Mouse (Mus musculus): ENCODE results near the gene Gm45234. TPM values are rescaled to one million over a fixed set of nuclear protein-coding genes. Genes with fewer than 3 reads are reported as not detected.

Gm45234 gene
- polyA plus RNA-seq, 1 experiment = 0.04 TPM

- H3K4me1 ChIP-seq (ENCODE audit: control insufficient read depth) = peaks cover 62% of the 10 kb centered on the region
- no peak overlapping the region for H3K4me3 ChIP-seq (replicated peaks)
- peaks cover 21% of the 10 kb centered on the region for H3K36me3 ChIP-seq (ENCODE audit: control insufficient read depth)
These were observed 32.8 kb downstream of the Gm45234 start for GRCm38 (mm10) chr6:124722876-124723473.

GRCm38 (mm10) chr6:124720904-124721303, 34.9 kb downstream of the Gm45234 start:
- H3K4me1 ChIP-seq (ENCODE audit: control insufficient read depth) = peaks cover 63% of the 10 kb centered on the region
- no peak for TF ChIP-seq TAL1 (IDR thresholded peaks at IDR 0.05; ENCODE audit: low read length)
- no peak for TF ChIP-seq GATA1 (IDR thresholded peaks at IDR 0.05; ENCODE audit: low read length)

More at GRCm38 (mm10) chr6:124722876-124723473, 32.8 kb downstream of the Gm45234 start:
- Histone ChIP-seq H3K27me3 (ENCODE audit: control insufficient read depth) (no peaks in the 10 kb centered on the region), H3K9me3 (ENCODE audit: control insufficient read depth, low read length) (no peaks in the 10 kb centered on the region)
- TF ChIP-seq TAL1 (IDR thresholded peaks at IDR 0.05; ENCODE audit: low read length) (no peak), GATA1 (IDR thresholded peaks at IDR 0.05; ENCODE audit: low read length) (no peak)

GRCm38 (mm10) chr6:124719354-124719978, 36.4 kb downstream of the Gm45234 start:
- Histone ChIP-seq H3K9me3 (ENCODE audit: control insufficient read depth, low read length) (no peaks in the 10 kb centered on the region), H3K4me1 (ENCODE audit: control insufficient read depth) (peaks cover 60% of the 10 kb centered on the region), H3K36me3 (ENCODE audit: control insufficient read depth) (peaks cover 47% of the 10 kb centered on the region), H3K4me3 (replicated peaks) (peak overlapping the region; percentile 19), H3K27me3 (ENCODE audit: control insufficient read depth) (no peaks in the 10 kb centered on the region)
- TF ChIP-seq GATA1 (IDR thresholded peaks at IDR 0.05; ENCODE audit: low read length) = no peak
- TF ChIP-seq TAL1 (IDR thresholded peaks at IDR 0.05; ENCODE audit: low read length) = no peak

More at GRCm38 (mm10) chr6:124720904-124721303, 34.9 kb downstream of the Gm45234 start:
- Histone ChIP-seq H3K36me3 (ENCODE audit: control insufficient read depth) (peaks cover 38% of the 10 kb centered on the region), H3K4me3 (replicated peaks) (no peak overlapping the region), H3K27me3 (ENCODE audit: control insufficient read depth) (no peaks in the 10 kb centered on the region), H3K9me3 (ENCODE audit: control insufficient read depth, low read length) (no peaks in the 10 kb centered on the region)

- Histone ChIP-seq H3K4me3 (replicated peaks) (no peak overlapping the region), H3K4me1 (ENCODE audit: control insufficient read depth) (peaks cover 64% of the 10 kb centered on the region), H3K36me3 (ENCODE audit: control insufficient read depth) (peaks cover 52% of the 10 kb centered on the region), H3K27me3 (ENCODE audit: control insufficient read depth) (no peaks in the 10 kb centered on the region), H3K9me3 (ENCODE audit: control insufficient read depth, low read length) (no peaks in the 10 kb centered on the region)
- TF ChIP-seq GATA1 (IDR thresholded peaks at IDR 0.05; ENCODE audit: low read length) (no peak), TAL1 (IDR thresholded peaks at IDR 0.05; ENCODE audit: low read length) (no peak)
These were observed 37.1 kb downstream of the Gm45234 start for GRCm38 (mm10) chr6:124718703-124719102.

- Histone ChIP-seq H3K4me3 (replicated peaks) (no peak overlapping the region), H3K36me3 (ENCODE audit: control insufficient read depth) (peaks cover 56% of the 10 kb centered on the region), H3K4me1 (ENCODE audit: control insufficient read depth) (peaks cover 67% of the 10 kb centered on the region), H3K27me3 (ENCODE audit: control insufficient read depth) (no peaks in the 10 kb centered on the region), H3K9me3 (ENCODE audit: control insufficient read depth, low read length) (no peaks in the 10 kb centered on the region)
- no peak for TF ChIP-seq TAL1 (IDR thresholded peaks at IDR 0.05; ENCODE audit: low read length)
- no peak for TF ChIP-seq GATA1 (IDR thresholded peaks at IDR 0.05; ENCODE audit: low read length)
These were observed 37.9 kb downstream of the Gm45234 start for GRCm38 (mm10) chr6:124717968-124718367.

GRCm38 (mm10) chr6:124716864-124717490, 38.8 kb downstream of the Gm45234 start:
- Histone ChIP-seq H3K9me3 (ENCODE audit: control insufficient read depth, low read length) (no peaks in the 10 kb centered on the region), H3K27me3 (ENCODE audit: control insufficient read depth) (no peaks in the 10 kb centered on the region), H3K36me3 (ENCODE audit: control insufficient read depth) (peaks cover 56% of the 10 kb centered on the region), H3K4me3 (replicated peaks) (no peak overlapping the region), H3K4me1 (ENCODE audit: control insufficient read depth) (peaks cover 72% of the 10 kb centered on the region)
- TF ChIP-seq GATA1 (IDR thresholded peaks at IDR 0.05; ENCODE audit: low read length) (no peak), TAL1 (IDR thresholded peaks at IDR 0.05; ENCODE audit: low read length) (no peak)

- TF ChIP-seq GATA1 (IDR thresholded peaks at IDR 0.05; ENCODE audit: low read length) = no peak
- H3K36me3 ChIP-seq (ENCODE audit: control insufficient read depth) = peaks cover 73% of the 10 kb centered on the region
- H3K9me3 ChIP-seq (ENCODE audit: control insufficient read depth, low read length) = no peaks in the 10 kb centered on the region
- no peaks in the 10 kb centered on the region for H3K27me3 ChIP-seq (ENCODE audit: control insufficient read depth)
- H3K4me3 ChIP-seq (replicated peaks) = peak overlapping the region; percentile 79
- peaks cover 64% of the 10 kb centered on the region for H3K4me1 ChIP-seq (ENCODE audit: control insufficient read depth)
These were observed 42.9 kb downstream of the Gm45234 start for GRCm38 (mm10) chr6:124712918-124713317.

- TF ChIP-seq TAL1 (IDR thresholded peaks at IDR 0.05; ENCODE audit: low read length) (no peak), GATA1 (IDR thresholded peaks at IDR 0.05; ENCODE audit: low read length) (no peak)
- H3K4me1 ChIP-seq (ENCODE audit: control insufficient read depth) = peaks cover 62% of the 10 kb centered on the region
- peaks cover 73% of the 10 kb centered on the region for H3K36me3 ChIP-seq (ENCODE audit: control insufficient read depth)
- no peaks in the 10 kb centered on the region for H3K9me3 ChIP-seq (ENCODE audit: control insufficient read depth, low read length)
- H3K27me3 ChIP-seq (ENCODE audit: control insufficient read depth) = no peaks in the 10 kb centered on the region
- H3K4me3 ChIP-seq (replicated peaks) = peak within 1 kb of the TSS; percentile 79
These were observed 43.7 kb downstream of the Gm45234 start, which contains the start of the genes Emg1 and Phb2 for GRCm38 (mm10) chr6:124711824-124712782. Emg1 (minus strand) TSS chr6:124712178. Phb2 (plus strand) TSS chr6:124712336.

Measured in erythroblast, embryonic 14.5 days (primary cell).